In the genomic region with DNA sequence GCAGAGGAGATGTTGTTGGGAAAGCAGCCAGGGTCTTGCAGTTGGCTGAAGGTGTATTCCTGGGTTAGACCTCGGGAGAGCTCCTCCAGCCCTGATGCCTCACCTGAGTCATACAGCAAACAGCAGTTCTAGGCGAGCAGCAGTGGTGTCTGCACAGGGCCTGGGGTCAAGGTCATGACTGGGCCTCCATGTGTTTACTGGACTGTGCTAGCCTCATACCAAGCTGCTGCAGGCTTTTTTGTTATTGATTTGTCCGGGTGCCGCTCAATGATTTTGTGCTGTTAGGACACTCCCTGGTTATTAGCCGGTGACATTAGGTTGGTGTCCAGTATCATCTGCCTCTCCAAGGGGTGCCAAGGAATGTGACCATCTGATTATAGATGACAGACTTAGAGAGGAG, we compare ENCODE assay signal across 14 mouse cellular contexts. TPM values are rescaled to one million over a fixed set of nuclear protein-coding genes. Genes with fewer than 3 reads are reported as not detected.
DNase-seq lines count a peak whose midpoint lies in the region; ATAC-seq and TF ChIP-seq lines count a peak whose summit lies in the region.
"Had no signal": no experiment of that assay in that cellular context is flagged by ENCODE, and none has a peak within 500 bp of the region (broad histone marks: within the 10 kb centered on the region; RNA-seq: fewer than 3 reads in every experiment).

No protein-coding gene starts in this region.

- WGBS in lung, embryonic 14.5 days = 54% methylated on average over 5 of the region's 5 CpGs
- 61% methylated on average over 5 of the region's 5 CpGs for WGBS in lung, postnatal 0 days
- 72% methylated on average over 5 of the region's 5 CpGs for WGBS in limb, embryonic 13.5 days
- 87% methylated on average over 5 of the region's 5 CpGs for WGBS in neural tube, embryonic 15.5 days

- peaks cover 10% of the 10 kb centered on the region for H3K36me3 ChIP-seq in lung, embryonic 14.5 days (ENCODE audit: insufficient read depth)
- no peaks in the 10 kb centered on the region for H3K36me3 ChIP-seq in lung, postnatal 0 days (ENCODE audit: insufficient read depth, low read length)
- peaks cover 11% of the 10 kb centered on the region for H3K36me3 ChIP-seq in limb, embryonic 13.5 days
- H3K36me3 ChIP-seq in neural tube, embryonic 15.5 days = peaks cover 4% of the 10 kb centered on the region

- no peak overlapping the region for H3K4me3 ChIP-seq in lung, embryonic 14.5 days (ENCODE audit: low read depth, low read length)
- H3K4me3 ChIP-seq in lung, postnatal 0 days (ENCODE audit: low read depth, low read length) = no peak overlapping the region
- H3K4me3 ChIP-seq in limb, embryonic 13.5 days = no peak overlapping the region
- no peak overlapping the region for H3K4me3 ChIP-seq in neural tube, embryonic 15.5 days (replicated peaks)

- peak; percentile 27 for DNase-seq in cerebellum, adult 9-11 months
- DNase-seq in cerebellum, postnatal 36 days = no peak
- no peak for DNase-seq in lung, embryonic 14.5 days
- no peak for DNase-seq in lung, postnatal 0 days (ENCODE audit: low spot score)
- DNase-seq in adrenal gland, postnatal 25 days = no peak
- DNase-seq: cerebellum, adult 11 months; kidney, adult 11 months; lung, postnatal 36 days; thymus, adult 18-20 months had no signal

- peak overlapping the region; percentile 100; the same call in 1 of the 2 replicates for H3K4me2 ChIP-seq in lung, embryonic 14.5 days
- no peak overlapping the region for H3K4me2 ChIP-seq in lung, postnatal 0 days (replicated peaks; ENCODE audit: low read depth, low read length)
- peak overlapping the region; percentile 99 for H3K4me2 ChIP-seq in limb, embryonic 13.5 days (replicated peaks)
- H3K4me2 ChIP-seq in neural tube, embryonic 15.5 days = 0 out of 2 replicates have a peak overlapping the region, but pooled peaks have one; percentile 100

- no peak for ATAC-seq in lung, embryonic 14.5 days (ENCODE audit: insufficient read depth)
- no peak for ATAC-seq in lung, postnatal 0 days
- ATAC-seq in limb, embryonic 13.5 days (ENCODE audit: low FRiP score, low read depth) = no peak
- ATAC-seq in neural tube, embryonic 15.5 days (ENCODE audit: low FRiP score) = no peak
- ATAC-seq in granulocyte monocyte progenitor cell, adult 5-6 weeks (replicated peaks; ENCODE audit: poor library complexity, severe bottlenecking) = no peak

- no peak for TF ChIP-seq EP300 in lung, postnatal 0 days (IDR thresholded peaks at IDR 0.05)

- no peak overlapping the region for H3K9ac ChIP-seq in lung, embryonic 14.5 days
- no peak overlapping the region for H3K9ac ChIP-seq in lung, postnatal 0 days (replicated peaks; ENCODE audit: low read depth)
- no peak overlapping the region; the same call in 1 of the 2 replicates for H3K9ac ChIP-seq in limb, embryonic 13.5 days
- H3K9ac ChIP-seq in neural tube, embryonic 15.5 days (replicated peaks) = no peak overlapping the region

- no peaks in the 10 kb centered on the region for H3K9me3 ChIP-seq in lung, embryonic 14.5 days (ENCODE audit: low read depth, low read length)
- no peaks in the 10 kb centered on the region for H3K9me3 ChIP-seq in lung, postnatal 0 days (ENCODE audit: low read length)
- no peaks in the 10 kb centered on the region; the same call in 1 of the 2 replicates for H3K9me3 ChIP-seq in limb, embryonic 13.5 days
- H3K9me3 ChIP-seq in neural tube, embryonic 15.5 days (replicated peaks) = no peaks in the 10 kb centered on the region

- no peak for TF ChIP-seq CTCF in lung, embryonic 14.5 days (IDR thresholded peaks at IDR 0.05; ENCODE audit: low read depth)
- TF ChIP-seq CTCF in lung, postnatal 0 days (IDR thresholded peaks at IDR 0.05) = no peak

- H3K27ac ChIP-seq in lung, embryonic 14.5 days (ENCODE audit: low read depth) = no peak overlapping the region
- H3K27ac ChIP-seq in lung, postnatal 0 days (ENCODE audit: low read length) = no peak overlapping the region
- no peak overlapping the region for H3K27ac ChIP-seq in limb, embryonic 13.5 days
- H3K27ac ChIP-seq in neural tube, embryonic 15.5 days (replicated peaks) = no peak overlapping the region

- H3K4me1 ChIP-seq in lung, embryonic 14.5 days (ENCODE audit: insufficient read depth) = peaks cover 9% of the 10 kb centered on the region
- H3K4me1 ChIP-seq in lung, postnatal 0 days (ENCODE audit: insufficient read depth, low read depth, low read length) = peaks cover 8% of the 10 kb centered on the region; the same call in 1 of the 2 replicates
- peaks cover 59% of the 10 kb centered on the region for H3K4me1 ChIP-seq in limb, embryonic 13.5 days
- peaks cover 40% of the 10 kb centered on the region for H3K4me1 ChIP-seq in neural tube, embryonic 15.5 days

- H3K27me3 ChIP-seq in lung, embryonic 14.5 days (ENCODE audit: insufficient read depth, low read length) = peaks cover 22% of the 10 kb centered on the region
- peaks cover 14% of the 10 kb centered on the region for H3K27me3 ChIP-seq in lung, postnatal 0 days (replicated peaks; ENCODE audit: insufficient read depth, low read length)
- H3K27me3 ChIP-seq in limb, embryonic 13.5 days = peaks cover 24% of the 10 kb centered on the region
- peaks cover 24% of the 10 kb centered on the region for H3K27me3 ChIP-seq in neural tube, embryonic 15.5 days (replicated peaks)

RNA-seq across cellular contexts. Expression of a gene that starts 1.7 kb away (rescaled TPM):
- 38.1 and 38.8 TPM in 2 replicates for polyA plus RNA-seq in lung, embryonic 14.5 days (2014; fragmentation: Nextera tagmentation; extraction: Ambion mirVana)
- 12.7 and 16.7 TPM in 2 replicates for polyA plus RNA-seq in lung, postnatal 0 days (2015; fragmentation: Nextera tagmentation; extraction: Ambion mirVana)
- polyA plus RNA-seq in limb, embryonic 13.5 days (2015; fragmentation: Nextera tagmentation; extraction: Ambion mirVana) = 43.1 and 52.1 TPM in 2 replicates
- polyA plus RNA-seq in neural tube, embryonic 15.5 days (2015; fragmentation: Nextera tagmentation; extraction: Ambion mirVana) = 16.8 and 21.3 TPM in 2 replicates
- 40.4 and 66.7 TPM in 2 replicates for total RNA-seq in granulocyte monocyte progenitor cell, adult 5-6 weeks (2014; fragmentation: Nextera tagmentation)
- 40.0 and 49.7 TPM in 2 replicates for total RNA-seq in granulocyte monocyte progenitor cell, adult 5-6 weeks (2017)
- 27.9 and 33.3 TPM in 2 replicates for total RNA-seq in adrenal gland, postnatal 25 days (2021)

RNA-seq across cellular contexts. Expression of a gene that starts 2.3 kb away (rescaled TPM):
- polyA plus RNA-seq in lung, embryonic 14.5 days (2014; fragmentation: Nextera tagmentation; extraction: Ambion mirVana) = 0.24 and 0.36 TPM in 2 replicates
- 0.02 and 0.04 TPM in 2 replicates for polyA plus RNA-seq in lung, postnatal 0 days (2015; fragmentation: Nextera tagmentation; extraction: Ambion mirVana)
- polyA plus RNA-seq in limb, embryonic 13.5 days (2015; fragmentation: Nextera tagmentation; extraction: Ambion mirVana) = 0.42 and 0.61 TPM in 2 replicates
- polyA plus RNA-seq in neural tube, embryonic 15.5 days (2015; fragmentation: Nextera tagmentation; extraction: Ambion mirVana) = 0.14 and 0.17 TPM in 2 replicates
- total RNA-seq in granulocyte monocyte progenitor cell, adult 5-6 weeks (2014; fragmentation: Nextera tagmentation) = 0.30 and 1.2 TPM in 2 replicates
- 0.36 and 0.65 TPM in 2 replicates for total RNA-seq in granulocyte monocyte progenitor cell, adult 5-6 weeks (2017)
- 0.39 and 0.76 TPM in 2 replicates for total RNA-seq in adrenal gland, postnatal 25 days (2021)

RNA-seq across cellular contexts. Expression of a gene that starts 31.6 kb away (rescaled TPM):
- polyA plus RNA-seq in lung, embryonic 14.5 days (2014; fragmentation: Nextera tagmentation; extraction: Ambion mirVana) = 53.9 and 54.9 TPM in 2 replicates
- polyA plus RNA-seq in lung, postnatal 0 days (2015; fragmentation: Nextera tagmentation; extraction: Ambion mirVana) = 28.9 and 30.5 TPM in 2 replicates
- 42.5 and 47.5 TPM in 2 replicates for polyA plus RNA-seq in limb, embryonic 13.5 days (2015; fragmentation: Nextera tagmentation; extraction: Ambion mirVana)
- polyA plus RNA-seq in neural tube, embryonic 15.5 days (2015; fragmentation: Nextera tagmentation; extraction: Ambion mirVana) = 114 and 123 TPM in 2 replicates
- total RNA-seq in granulocyte monocyte progenitor cell, adult 5-6 weeks (2014; fragmentation: Nextera tagmentation) = 98.2 and 110 TPM in 2 replicates
- total RNA-seq in granulocyte monocyte progenitor cell, adult 5-6 weeks (2017) = 44.6 and 52.5 TPM in 2 replicates
- total RNA-seq in adrenal gland, postnatal 25 days (2021) = 54.7 and 63.0 TPM in 2 replicates

RNA-seq across cellular contexts. Expression of a gene that starts 50.2 kb away (rescaled TPM):
- polyA plus RNA-seq in lung, embryonic 14.5 days (2014; fragmentation: Nextera tagmentation; extraction: Ambion mirVana) = 0.30 and 0.75 TPM in 2 replicates
- polyA plus RNA-seq in lung, postnatal 0 days (2015; fragmentation: Nextera tagmentation; extraction: Ambion mirVana) = 0.12 TPM in 1 of 2 replicates, not detected in the other
- polyA plus RNA-seq in limb, embryonic 13.5 days (2015; fragmentation: Nextera tagmentation; extraction: Ambion mirVana) = 0.56 and 0.57 TPM in 2 replicates
- 0.59 and 0.87 TPM in 2 replicates for polyA plus RNA-seq in neural tube, embryonic 15.5 days (2015; fragmentation: Nextera tagmentation; extraction: Ambion mirVana)
- total RNA-seq in granulocyte monocyte progenitor cell, adult 5-6 weeks (2014; fragmentation: Nextera tagmentation) = not detected in 2 replicates
- not detected in 2 replicates for total RNA-seq in granulocyte monocyte progenitor cell, adult 5-6 weeks (2017)
- total RNA-seq in adrenal gland, postnatal 25 days (2021) = 0.15 TPM in 1 of 2 replicates, not detected in the other
- polyA plus RNA-seq: C2C12; spleen, adult 2 months had no signal

RNA-seq across cellular contexts. Expression of a gene that starts 59.6 kb away (rescaled TPM):
- 266 and 281 TPM in 2 replicates for polyA plus RNA-seq in lung, embryonic 14.5 days (2014; fragmentation: Nextera tagmentation; extraction: Ambion mirVana)
- 160 and 169 TPM in 2 replicates for polyA plus RNA-seq in lung, postnatal 0 days (2015; fragmentation: Nextera tagmentation; extraction: Ambion mirVana)
- 293 and 337 TPM in 2 replicates for polyA plus RNA-seq in limb, embryonic 13.5 days (2015; fragmentation: Nextera tagmentation; extraction: Ambion mirVana)
- 245 and 246 TPM in 2 replicates for polyA plus RNA-seq in neural tube, embryonic 15.5 days (2015; fragmentation: Nextera tagmentation; extraction: Ambion mirVana)
- 133 and 145 TPM in 2 replicates for total RNA-seq in granulocyte monocyte progenitor cell, adult 5-6 weeks (2014; fragmentation: Nextera tagmentation)
- total RNA-seq in granulocyte monocyte progenitor cell, adult 5-6 weeks (2017) = 94.4 and 114 TPM in 2 replicates
- total RNA-seq in adrenal gland, postnatal 25 days (2021) = 78.6 and 94.0 TPM in 2 replicates
